Comparison of ENCODE assay signal across 8 mouse cellular contexts in the genomic region with DNA sequence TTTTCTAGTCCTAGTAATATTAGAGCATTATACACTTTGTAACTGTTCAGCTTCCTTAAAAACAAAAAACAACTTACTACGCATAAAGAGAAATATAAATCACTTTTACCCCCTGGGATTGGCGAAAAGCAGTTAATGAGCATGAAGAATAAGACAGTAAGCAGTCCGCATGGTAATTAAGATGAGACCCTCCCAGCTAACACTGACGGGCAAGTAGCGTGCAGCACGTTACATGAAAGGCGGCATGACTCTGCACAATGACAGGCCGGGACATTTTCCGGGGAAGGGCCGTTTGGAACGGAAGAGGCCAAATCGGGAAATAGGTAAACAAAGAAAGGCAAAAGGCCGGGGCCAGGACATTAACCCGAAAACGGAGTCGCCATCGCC. TPM values are rescaled to one million over a fixed set of nuclear protein-coding genes. Genes with fewer than 3 reads are reported as not detected.
A peak's percentile ranks its signal among the peaks of the same experiment; 100 is the strongest.
DNase-seq lines count a peak whose midpoint lies in the region; ATAC-seq and TF ChIP-seq lines count a peak whose summit lies in the region.

No protein-coding gene starts in this region.

- WGBS in intestine, postnatal 0 days, result under 1% methylated on average over 17 of the region's 17 CpGs
- under 1% methylated on average over 17 of the region's 17 CpGs for WGBS in lung, postnatal 0 days
- under 1% methylated on average over 17 of the region's 17 CpGs for WGBS in stomach, postnatal 0 days

- H3K4me3 ChIP-seq in embryonic fibroblast, embryonic 13.5 days (ENCODE audit: insufficient read depth, low read length), result peak overlapping the region; percentile 50
- peak overlapping the region; percentile 65 for H3K4me3 ChIP-seq in intestine, postnatal 0 days (ENCODE audit: low read depth, low read length)
- peak overlapping the region; percentile 50 for H3K4me3 ChIP-seq in lung, postnatal 0 days (ENCODE audit: low read depth, low read length)
- peak overlapping the region; percentile 60 for H3K4me3 ChIP-seq in stomach, postnatal 0 days (ENCODE audit: low read depth, low read length)

- ATAC-seq in frontal cortex, adult (ENCODE audit: low TSS enrichment), result peak; percentile 48
- peak; percentile 60 for ATAC-seq in intestine, postnatal 0 days
- ATAC-seq in lung, postnatal 0 days, result peak; percentile 71
- peak; percentile 78 for ATAC-seq in stomach, postnatal 0 days (ENCODE audit: low FRiP score, low TSS enrichment)

- H3K27me3 ChIP-seq in intestine, postnatal 0 days (replicated peaks; ENCODE audit: control insufficient read depth, insufficient read depth, low read length), result no peaks in the 10 kb centered on the region
- H3K27me3 ChIP-seq in lung, postnatal 0 days (replicated peaks; ENCODE audit: insufficient read depth, low read length), result no peaks in the 10 kb centered on the region
- H3K27me3 ChIP-seq in stomach, postnatal 0 days (ENCODE audit: control insufficient read depth, insufficient read depth, low read length), result no peaks in the 10 kb centered on the region

- H3K36me3 ChIP-seq in intestine, postnatal 0 days (ENCODE audit: control insufficient read depth, insufficient read depth), result peaks cover 21% of the 10 kb centered on the region
- 0 out of 2 replicates have a peak, but pooled peaks cover under 1% of the 10 kb centered on the region for H3K36me3 ChIP-seq in lung, postnatal 0 days (ENCODE audit: insufficient read depth, low read length)
- peaks cover 7% of the 10 kb centered on the region for H3K36me3 ChIP-seq in stomach, postnatal 0 days (ENCODE audit: control insufficient read depth, insufficient read depth, low read length)

- H3K9ac ChIP-seq in intestine, postnatal 0 days (ENCODE audit: low read depth, low read length), result peak overlapping the region; percentile 90
- H3K9ac ChIP-seq in lung, postnatal 0 days (replicated peaks; ENCODE audit: low read depth), result peak overlapping the region; percentile 94
- H3K9ac ChIP-seq in stomach, postnatal 0 days (ENCODE audit: low read length), result peak overlapping the region; percentile 87

- TF ChIP-seq CTCF in embryonic fibroblast, embryonic 13.5 days (IDR thresholded peaks at IDR 0.05; ENCODE audit: borderline replicate concordance, insufficient read depth, low read length), result no peak
- no peak for TF ChIP-seq CTCF in intestine, postnatal 0 days (IDR thresholded peaks at IDR 0.05; ENCODE audit: low read depth)
- no peak for TF ChIP-seq CTCF in lung, postnatal 0 days (IDR thresholded peaks at IDR 0.05)
- no peak for TF ChIP-seq CTCF in stomach, postnatal 0 days (IDR thresholded peaks at IDR 0.05; ENCODE audit: low read depth)

- peak; percentile 83 for TF ChIP-seq POLR2A in embryonic fibroblast, embryonic 13.5 days (IDR thresholded peaks at IDR 0.05; ENCODE audit: low read depth, low read length)

- peak overlapping the region; percentile 99 for H3K27ac ChIP-seq in embryonic fibroblast, embryonic 13.5 days (ENCODE audit: insufficient read depth, low read length)
- peak overlapping the region; percentile 100 for H3K27ac ChIP-seq in intestine, postnatal 0 days (ENCODE audit: low read depth, low read length)
- peak overlapping the region; percentile 99 for H3K27ac ChIP-seq in lung, postnatal 0 days (ENCODE audit: low read length)
- H3K27ac ChIP-seq in stomach, postnatal 0 days (replicated peaks), result peak overlapping the region; percentile 99

- DNase-seq in frontal cortex, postnatal 10 days (ENCODE audit: low spot score in 2 of 2), result no peak
- peak; percentile 92 for DNase-seq in ES-CJ7 (ENCODE audit: low read depth, low spot score)
- peak; percentile 95 for DNase-seq in lung, postnatal 0 days (ENCODE audit: low spot score)
- peak; percentile 90 for DNase-seq in stomach, postnatal 0 days (ENCODE audit: low spot score)
- no peak for DNase-seq in urinary bladder, adult 2 months (ENCODE audit: low spot score)

- H3K4me1 ChIP-seq in embryonic fibroblast, embryonic 13.5 days (ENCODE audit: control insufficient read depth, insufficient read depth, low read length), result peaks cover 5% of the 10 kb centered on the region
- 0 out of 2 replicates have a peak, but pooled peaks cover 2% of the 10 kb centered on the region for H3K4me1 ChIP-seq in intestine, postnatal 0 days (replicated peaks; ENCODE audit: control insufficient read depth, insufficient read depth, low read length)
- H3K4me1 ChIP-seq in lung, postnatal 0 days (ENCODE audit: insufficient read depth, low read depth, low read length), result peaks cover 9% of the 10 kb centered on the region; the same call in 1 of the 2 replicates
- no peaks in the 10 kb centered on the region; the same call in 1 of the 2 replicates for H3K4me1 ChIP-seq in stomach, postnatal 0 days (replicated peaks; ENCODE audit: control insufficient read depth, insufficient read depth)

- peak overlapping the region; percentile 69 for H3K4me2 ChIP-seq in intestine, postnatal 0 days (replicated peaks; ENCODE audit: low read depth)
- H3K4me2 ChIP-seq in lung, postnatal 0 days (replicated peaks; ENCODE audit: low read depth, low read length), result peak overlapping the region; percentile 69
- H3K4me2 ChIP-seq in stomach, postnatal 0 days (replicated peaks; ENCODE audit: low read depth), result peak overlapping the region; percentile 70

- peak; percentile 84 for TF ChIP-seq EP300 in lung, postnatal 0 days (IDR thresholded peaks at IDR 0.05)
- TF ChIP-seq EP300 in stomach, postnatal 0 days (optimal IDR thresholded peaks at IDR 0.05), result peak; percentile 52

- H3K9me3 ChIP-seq in intestine, postnatal 0 days (ENCODE audit: control insufficient read depth), result no peaks in the 10 kb centered on the region
- H3K9me3 ChIP-seq in lung, postnatal 0 days (ENCODE audit: low read length), result no peaks in the 10 kb centered on the region
- H3K9me3 ChIP-seq in stomach, postnatal 0 days (ENCODE audit: control insufficient read depth, low read length), result no peaks in the 10 kb centered on the region

RNA-seq across cellular contexts. Expression of gene Cox20, which starts 0.9 kb away (rescaled TPM):
- polyA plus RNA-seq in embryonic fibroblast, embryonic 13.5 days (2011; ENCODE audit: insufficient read length, low read depth, missing spikeins), result 55.7 and 66.8 TPM in 2 replicates
- polyA plus RNA-seq in intestine, postnatal 0 days (2015; fragmentation: Nextera tagmentation; extraction: Ambion mirVana), result 146 and 148 TPM in 2 replicates
- polyA plus RNA-seq in lung, postnatal 0 days (2015; fragmentation: Nextera tagmentation; extraction: Ambion mirVana), result 87.1 and 94.8 TPM in 2 replicates
- polyA plus RNA-seq in stomach, postnatal 0 days (2015; fragmentation: Nextera tagmentation; extraction: Ambion mirVana), result 140 and 146 TPM in 2 replicates
- polyA plus RNA-seq in urinary bladder, adult 2 months (2012; rRNA removed), result 77.2 and 84.8 TPM in 2 replicates

RNA-seq across cellular contexts. Expression of gene Hnrnpu, which starts 19.6 kb away (rescaled TPM):
- 522 and 619 TPM in 2 replicates for polyA plus RNA-seq in embryonic fibroblast, embryonic 13.5 days (2011; ENCODE audit: insufficient read length, low read depth, missing spikeins)
- 131 TPM in 2 replicates for polyA plus RNA-seq in intestine, postnatal 0 days (2015; fragmentation: Nextera tagmentation; extraction: Ambion mirVana)
- 116 and 164 TPM in 2 replicates for polyA plus RNA-seq in lung, postnatal 0 days (2015; fragmentation: Nextera tagmentation; extraction: Ambion mirVana)
- 129 and 147 TPM in 2 replicates for polyA plus RNA-seq in stomach, postnatal 0 days (2015; fragmentation: Nextera tagmentation; extraction: Ambion mirVana)
- polyA plus RNA-seq in urinary bladder, adult 2 months (2012; rRNA removed), result 207 and 224 TPM in 2 replicates

Comparison
In these comparisons a context has a peak if more than half of its experiments do, and no peak if none do; other contexts are left out.
1. DNase-seq: peak in ES-CJ7 (single experiment), lung, postnatal 0 days (single experiment) and stomach, postnatal 0 days (single experiment); none in frontal cortex, postnatal 10 days (0 of 2) and urinary bladder, adult 2 months (single experiment).
2. Peak in every context shown above with its lines, with median percentiles within 50 percentile points of each other: ATAC-seq, H3K27ac ChIP-seq, H3K4me3 ChIP-seq, H3K4me2 ChIP-seq and H3K9ac ChIP-seq.